Mouse (Mus musculus) neural tube, embryonic 11.5 days (tissue): ENCODE measurements around the gene Gm20425. TPM values are rescaled to one million over a fixed set of nuclear protein-coding genes. Genes with fewer than 3 reads are reported as not detected.

Experiments used
- ATAC-seq: fragments of 200-750 bp; cut with Nextera tagmentation; 2 replicates; pipeline ENCODE4 v1.8.0; 2017; ENCODE audit warnings: moderate number of reproducible peaks, mild to moderate bottlenecking, moderate TSS enrichment, moderate library complexity; ENCODE audit not compliant: insufficient read depth, low FRiP score, low TSS enrichment
- DNase-seq: peaks from one replicate; pipeline ENCODE4 v3.0.0-alpha.2; 2015; ENCODE audit warnings: low spot score
- H3K27ac ChIP-seq: fragments of 300-500 bp; sonication (generic); 2 replicates; pipeline ENCODE4 v1.5.1; 2014; ENCODE audit warnings: low read depth, mild to moderate bottlenecking, low read length
- H3K27me3 ChIP-seq: fragments of 300-500 bp; sonication (generic); 2 replicates; pipeline ENCODE4 v1.6.1; 2014; ENCODE audit warnings: mild to moderate bottlenecking, low read length, mixed read lengths; ENCODE audit not compliant: control insufficient read depth, insufficient read depth
- H3K36me3 ChIP-seq: fragments of 300-500 bp; sonication (generic); 2 replicates; pipeline ENCODE4 v1.6.1; 2014; ENCODE audit warnings: mild to moderate bottlenecking, low read length, moderate library complexity, mixed read lengths; ENCODE audit not compliant: control insufficient read depth, insufficient read depth
- H3K4me1 ChIP-seq: fragments of 300-500 bp; sonication (generic); 2 replicates; pipeline ENCODE4 v1.6.1; 2014; ENCODE audit warnings: low read length, mixed read lengths; ENCODE audit not compliant: control insufficient read depth, insufficient read depth
- H3K4me2 ChIP-seq: fragments of 300-500 bp; sonication (generic); 2 replicates; pipeline ENCODE4 v1.6.1; 2014; ENCODE audit warnings: low read depth, mild to moderate bottlenecking, moderate library complexity
- H3K4me3 ChIP-seq: fragments of 300-500 bp; sonication (generic); 2 replicates; pipeline ENCODE4 v1.5.1; 2014; ENCODE audit warnings: low read depth, low read length
- H3K9ac ChIP-seq: fragments of 300-500 bp; sonication (generic); 2 replicates; pipeline ENCODE4 v1.6.1; 2014; ENCODE audit warnings: mild to moderate bottlenecking, low read length
- H3K9me3 ChIP-seq: fragments of 300-500 bp; sonication (generic); 2 replicates; pipeline ENCODE4 v1.6.1; 2016; ENCODE audit warnings: low read length; ENCODE audit not compliant: control insufficient read depth
- WGBS: fragments of 180-500 bp; shearing (Covaris S2); extraction: QIAGEN DNeasy Blood & Tissue Kit; methylation state at CpG from one replicate; pipeline ENCODE4 v1.1.7; 2014; 5-methylcytosine and 5-hydroxymethylcytosine counted together
- polyA plus RNA-seq: library from polyadenylated mRNA; unstranded; fragments of >200 nt; fragmentation: Nextera tagmentation; extraction: Ambion mirVana; gene quantifications from 2 replicates; pipeline ENCODE4 v1.2.1, GENCODE M21; 2014

Gene Gm20425
- polyA plus RNA-seq, 1 experiment from 2014 or later: not detected

DNA sequence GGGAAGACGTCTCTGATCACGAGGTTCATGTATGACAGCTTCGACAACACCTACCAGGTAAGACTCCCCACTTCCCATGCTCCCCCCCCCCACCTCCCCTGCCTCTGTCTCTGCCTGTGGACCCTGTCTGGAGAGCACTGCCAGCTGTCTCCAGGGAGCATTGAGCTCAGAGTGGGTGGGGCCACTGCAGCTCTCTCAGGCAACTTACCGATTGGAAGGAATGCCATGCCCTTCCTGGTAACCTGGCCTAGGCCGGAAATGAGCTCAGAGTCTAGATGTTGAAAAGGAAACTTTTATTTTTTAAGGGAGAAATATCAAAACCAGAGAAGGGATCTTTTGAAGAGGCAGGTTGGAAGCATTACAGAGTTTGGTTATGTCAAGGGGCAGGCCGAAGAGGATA lies 89.7 kb downstream of the Gm20425 start:
- DNase-seq (no peak), ATAC-seq (no peak)
- 93% methylated on average over 6 of the region's 6 CpGs for WGBS
- Histone ChIP-seq H3K4me2 (no peak overlapping the region), H3K9ac (no peak overlapping the region), H3K4me1 (peaks cover 9% of the 10 kb centered on the region), H3K4me3 (no peak overlapping the region), H3K27me3 (no peaks in the 10 kb centered on the region), H3K27ac (no peak overlapping the region), H3K9me3 (no peaks in the 10 kb centered on the region), H3K36me3 (peaks cover 2% of the 10 kb centered on the region; the same call in 1 of the 2 replicates)

Other genes with a start within 250 kb of the Gm20425 start
- gene Slco2a1, start 241.6 kb downstream of the Gm20425 start, polyA plus RNA-seq: 0.29 and 0.73 TPM in 2 replicates
- gene Rab6b, start 118.5 kb downstream of the Gm20425 start, polyA plus RNA-seq: 18.1 and 22.5 TPM in 2 replicates
- gene Srprb, start 28.2 kb downstream of the Gm20425 start, polyA plus RNA-seq: 64.5 and 71.8 TPM in 2 replicates
- 22.4 and 28.5 TPM in 2 replicates for gene Trf, start 137 bp upstream of the Gm20425 start, polyA plus RNA-seq
- 2.3 and 2.4 TPM in 2 replicates for gene 1300017J02Rik, start 74.8 kb upstream of the Gm20425 start, polyA plus RNA-seq
- 69.8 and 85.0 TPM in 2 replicates for gene Topbp1, start 74.9 kb upstream of the Gm20425 start, polyA plus RNA-seq
- 136 and 142 TPM in 2 replicates for gene Cdv3, start 135.5 kb upstream of the Gm20425 start, polyA plus RNA-seq